Mouse (Mus musculus) hindbrain, embryonic 14.5 days (tissue): ENCODE measurements at regions not wholly inside any gene's neighbourhood (a gene's known extent, or its start where the extent isn't known, plus 50 kb on each side); places are given as distances from the start of the nearest gene placed in this dataset.

Source experiments
- ATAC-seq: fragments of 200-750 bp; cut with Nextera tagmentation; 2 replicates; pipeline ENCODE4 v1.8.0; 2017; ENCODE audit warnings: moderate number of reproducible peaks, mild to moderate bottlenecking, moderate TSS enrichment, moderate library complexity; ENCODE audit not compliant: low FRiP score
- DNase-seq: peaks from one replicate; pipeline ENCODE4 v3.0.0-alpha.2; 2015; ENCODE audit warnings: low spot score
- H3K27ac ChIP-seq: fragments of 300-500 bp; sonication (generic); 2 replicates; pipeline ENCODE4 v1.5.1; 2014; ENCODE audit warnings: mild to moderate bottlenecking, moderate library complexity
- H3K27me3 ChIP-seq: fragments of 300-500 bp; sonication (generic); 2 replicates; pipeline ENCODE4 v1.6.1; 2014; ENCODE audit warnings: mild to moderate bottlenecking, low read length, mixed read lengths; ENCODE audit not compliant: control insufficient read depth, insufficient read depth
- H3K36me3 ChIP-seq: fragments of 300-500 bp; sonication (generic); replicated peaks from 2 replicates; pipeline ENCODE4 v1.6.1; 2014; ENCODE audit not compliant: control insufficient read depth, insufficient read depth
- H3K4me1 ChIP-seq: fragments of 300-500 bp; sonication (generic); replicated peaks from 2 replicates; pipeline ENCODE4 v1.6.1; 2014; ENCODE audit warnings: antibody characterized with exemption, low read length, mixed read lengths; ENCODE audit not compliant: control insufficient read depth, insufficient read depth
- H3K4me2 ChIP-seq: fragments of 300-500 bp; sonication (generic); replicated peaks from 2 replicates; pipeline ENCODE4 v1.6.1; 2014; ENCODE audit warnings: mild to moderate bottlenecking, moderate library complexity
- H3K4me3 ChIP-seq: fragments of 300-500 bp; sonication (generic); replicated peaks from 2 replicates; pipeline ENCODE4 v1.5.1; 2014; ENCODE audit warnings: mild to moderate bottlenecking, low read length
- H3K9ac ChIP-seq: fragments of 300-500 bp; sonication (generic); 2 replicates; pipeline ENCODE4 v1.6.1; 2014
- H3K9me3 ChIP-seq: fragments of 300-500 bp; sonication (generic); 2 replicates; pipeline ENCODE4 v1.6.1; 2016; ENCODE audit warnings: low read length; ENCODE audit not compliant: control insufficient read depth
- WGBS: fragments of 180-500 bp; shearing (Covaris S2); extraction: QIAGEN DNeasy Blood & Tissue Kit; methylation state at CpG from one replicate; pipeline ENCODE4 v1.1.7; 2014; 5-methylcytosine and 5-hydroxymethylcytosine counted together

- Histone ChIP-seq H3K9ac (no peak overlapping the region), H3K9me3 (no peaks in the 10 kb centered on the region), H3K4me2 (no peak overlapping the region), H3K27me3 (no peaks in the 10 kb centered on the region), H3K27ac (no peak overlapping the region), H3K4me3 (no peak overlapping the region), H3K36me3 (no peaks in the 10 kb centered on the region), H3K4me1 (no peaks in the 10 kb centered on the region)
- DNase-seq: no peak
- 73% methylated on average over 1 of the region's 1 CpGs for WGBS
- no peak for ATAC-seq
Measured at GRCm38 (mm10) chr4:58632696-58633095, 79.0 kb upstream of the Lpar1 start.

GRCm38 (mm10) chr4:58631415-58631814 is 77.7 kb upstream of the Lpar1 start:
- H3K36me3 ChIP-seq: no peaks in the 10 kb centered on the region
- DNase-seq: no peak
- H3K9me3 ChIP-seq: no peaks in the 10 kb centered on the region
- no peak overlapping the region for H3K4me2 ChIP-seq
- H3K27ac ChIP-seq: no peak overlapping the region
- H3K9ac ChIP-seq: no peak overlapping the region
- ATAC-seq: no peak
- no peaks in the 10 kb centered on the region for H3K4me1 ChIP-seq
- no peaks in the 10 kb centered on the region for H3K27me3 ChIP-seq
- H3K4me3 ChIP-seq: no peak overlapping the region
- WGBS: 76% methylated on average over 4 of the region's 4 CpGs

- Histone ChIP-seq H3K4me1 (no peaks in the 10 kb centered on the region), H3K4me2 (no peak overlapping the region), H3K27me3 (no peaks in the 10 kb centered on the region), H3K9me3 (0 out of 2 replicates have a peak, but pooled peaks cover 5% of the 10 kb centered on the region), H3K4me3 (no peak overlapping the region), H3K36me3 (no peaks in the 10 kb centered on the region), H3K27ac (no peak overlapping the region), H3K9ac (no peak overlapping the region)
- DNase-seq (no peak), ATAC-seq (no peak)
- WGBS: 71% methylated on average over 7 of the region's 7 CpGs
Measured at GRCm38 (mm10) chr4:58627021-58627420, 73.3 kb upstream of the Lpar1 start.

GRCm38 (mm10) chr4:58624059-58624458 is 70.4 kb upstream of the Lpar1 start:
- Histone ChIP-seq H3K4me1 (no peaks in the 10 kb centered on the region), H3K27ac (no peak overlapping the region), H3K36me3 (no peaks in the 10 kb centered on the region), H3K4me2 (no peak overlapping the region), H3K27me3 (no peaks in the 10 kb centered on the region), H3K4me3 (no peak overlapping the region), H3K9ac (no peak overlapping the region), H3K9me3 (0 out of 2 replicates have a peak, but pooled peaks cover 5% of the 10 kb centered on the region)
- WGBS: 76% methylated on average over 3 of the region's 3 CpGs
- ATAC-seq: no peak
- DNase-seq: no peak

- no peaks in the 10 kb centered on the region for H3K36me3 ChIP-seq
- H3K9me3 ChIP-seq: 0 out of 2 replicates have a peak, but pooled peaks cover 5% of the 10 kb centered on the region
- H3K27ac ChIP-seq: no peak overlapping the region
- no peak for DNase-seq
- H3K27me3 ChIP-seq: no peaks in the 10 kb centered on the region
- no peak overlapping the region for H3K9ac ChIP-seq
- H3K4me3 ChIP-seq: no peak overlapping the region
- 87% methylated on average over 3 of the region's 3 CpGs for WGBS
- H3K4me1 ChIP-seq: no peaks in the 10 kb centered on the region
- H3K4me2 ChIP-seq: no peak overlapping the region
- no peak for ATAC-seq
Measured at GRCm38 (mm10) chr4:58620641-58621040, 66.9 kb upstream of the Lpar1 start.

GRCm38 (mm10) chr4:58617261-58617660 is 63.6 kb upstream of the Lpar1 start:
- WGBS: 95% methylated on average over 3 of the region's 3 CpGs
- Histone ChIP-seq H3K4me1 (no peaks in the 10 kb centered on the region), H3K27me3 (no peaks in the 10 kb centered on the region), H3K36me3 (no peaks in the 10 kb centered on the region), H3K4me3 (no peak overlapping the region), H3K9ac (no peak overlapping the region), H3K4me2 (no peak overlapping the region), H3K27ac (no peak overlapping the region), H3K9me3 (no peaks in the 10 kb centered on the region)
- DNase-seq (no peak), ATAC-seq (no peak)

GRCm38 (mm10) chr4:58613536-58613935 is 59.8 kb upstream of the Lpar1 start:
- ATAC-seq: no peak
- WGBS: 66% methylated on average over 6 of the region's 6 CpGs

GRCm38 (mm10) chr4:58613022-58613421 is 59.3 kb upstream of the Lpar1 start:
- no peak overlapping the region for H3K27ac ChIP-seq
- no peak overlapping the region for H3K4me3 ChIP-seq
- no peaks in the 10 kb centered on the region for H3K4me1 ChIP-seq
- no peak overlapping the region for H3K4me2 ChIP-seq
- ATAC-seq (no peak), DNase-seq (no peak)
- WGBS: 91% methylated on average over 3 of the region's 3 CpGs
- no peaks in the 10 kb centered on the region for H3K36me3 ChIP-seq
- no peaks in the 10 kb centered on the region for H3K9me3 ChIP-seq
- no peak overlapping the region for H3K9ac ChIP-seq
- H3K27me3 ChIP-seq: no peaks in the 10 kb centered on the region

More at GRCm38 (mm10) chr4:58613536-58613935, 59.8 kb upstream of the Lpar1 start:
- DNase-seq: no peak
- no peak overlapping the region for H3K9ac ChIP-seq
- H3K27ac ChIP-seq: no peak overlapping the region
- no peak overlapping the region for H3K4me3 ChIP-seq
- no peak overlapping the region for H3K4me2 ChIP-seq
- no peaks in the 10 kb centered on the region for H3K36me3 ChIP-seq
- no peaks in the 10 kb centered on the region for H3K27me3 ChIP-seq
- no peaks in the 10 kb centered on the region for H3K9me3 ChIP-seq
- no peaks in the 10 kb centered on the region for H3K4me1 ChIP-seq

GRCm38 (mm10) chr4:58607491-58607890 is 53.8 kb upstream of the Lpar1 start:
- ATAC-seq: no peak
- Histone ChIP-seq H3K9ac (no peak overlapping the region), H3K36me3 (no peaks in the 10 kb centered on the region), H3K27me3 (no peaks in the 10 kb centered on the region), H3K4me2 (no peak overlapping the region), H3K27ac (no peak overlapping the region), H3K9me3 (no peaks in the 10 kb centered on the region), H3K4me1 (no peaks in the 10 kb centered on the region), H3K4me3 (no peak overlapping the region)
- DNase-seq: no peak
- 90% methylated on average over 2 of the region's 2 CpGs for WGBS

GRCm38 (mm10) chr4:58605941-58606340 is 52.2 kb upstream of the Lpar1 start:
- H3K4me1 ChIP-seq: no peaks in the 10 kb centered on the region
- no peak overlapping the region for H3K4me3 ChIP-seq
- H3K36me3 ChIP-seq: no peaks in the 10 kb centered on the region
- no peaks in the 10 kb centered on the region for H3K27me3 ChIP-seq
- H3K4me2 ChIP-seq: no peak overlapping the region
- ATAC-seq (no peak), DNase-seq (no peak)
- WGBS: 89% methylated on average over 3 of the region's 3 CpGs
- H3K27ac ChIP-seq: no peak overlapping the region
- no peaks in the 10 kb centered on the region for H3K9me3 ChIP-seq
- H3K9ac ChIP-seq: no peak overlapping the region
